Mouse (Mus musculus) liver, embryonic 11.5 days (tissue): Measurements from ENCODE around the gene Cts8. TPM values are rescaled to one million over a fixed set of nuclear protein-coding genes. Genes with fewer than 3 reads are reported as not detected.

Source experiments
- ATAC-seq: fragments of 200-750 bp; cut with Nextera tagmentation; replicated peaks from 2 replicates; pipeline ENCODE4 v1.8.0; 2017; ENCODE audit warnings: moderate number of reproducible peaks, mild to moderate bottlenecking, moderate TSS enrichment, moderate library complexity; ENCODE audit not compliant: low FRiP score
- DNase-seq: peaks from one replicate; pipeline ENCODE4 v3.0.0-alpha.2; 2017; ENCODE audit warnings: low spot score
- H3K27ac ChIP-seq: fragments of 300-500 bp; sonication (generic); 2 replicates; pipeline ENCODE4 v1.5.1; 2014; ENCODE audit warnings: mild to moderate bottlenecking, low read depth, low read length, control low read depth
- H3K27me3 ChIP-seq: fragments of 300-500 bp; sonication (generic); replicated peaks from 2 replicates; pipeline ENCODE4 v1.6.1; 2014; ENCODE audit warnings: low read length, mixed read lengths; ENCODE audit not compliant: control insufficient read depth, insufficient read depth
- H3K36me3 ChIP-seq: fragments of 300-500 bp; sonication (generic); 2 replicates; pipeline ENCODE4 v1.6.1; 2014; ENCODE audit warnings: mild to moderate bottlenecking, low read length, moderate library complexity, mixed read lengths; ENCODE audit not compliant: control insufficient read depth, insufficient read depth
- H3K4me1 ChIP-seq: fragments of 300-500 bp; sonication (generic); replicated peaks from 2 replicates; pipeline ENCODE4 v1.6.1; 2014; ENCODE audit warnings: low read length, mixed read lengths; ENCODE audit not compliant: control insufficient read depth, insufficient read depth
- H3K4me2 ChIP-seq: fragments of 300-500 bp; sonication (generic); 2 replicates; pipeline ENCODE4 v1.6.1; 2014; ENCODE audit warnings: mild to moderate bottlenecking, control low read depth, moderate library complexity
- H3K4me3 ChIP-seq: fragments of 300-500 bp; sonication (generic); 2 replicates; pipeline ENCODE4 v1.5.1; 2014; ENCODE audit warnings: low read depth, low read length, control low read depth
- H3K9ac ChIP-seq: fragments of 300-500 bp; sonication (generic); 2 replicates; pipeline ENCODE4 v1.6.1; 2014; ENCODE audit warnings: low read depth, low read length, control low read depth
- H3K9me3 ChIP-seq: fragments of 300-500 bp; sonication (generic); 2 replicates; pipeline ENCODE4 v1.6.1; 2016; ENCODE audit warnings: low read length, inconsistent platforms, mixed read lengths; ENCODE audit not compliant: control insufficient read depth
- WGBS: fragments of 180-500 bp; shearing (Covaris S2); extraction: QIAGEN DNeasy Blood & Tissue Kit; methylation state at CpG from one replicate; pipeline ENCODE4 v1.1.7; 2014; 5-methylcytosine and 5-hydroxymethylcytosine counted together
- polyA plus RNA-seq: library from polyadenylated mRNA; unstranded; fragments of >200 nt; fragmentation: Nextera tagmentation; extraction: Ambion mirVana; gene quantifications from 2 replicates; pipeline ENCODE4 v1.2.1, GENCODE M21; 2014

The Cts8 gene
- not detected in 2 replicates for polyA plus RNA-seq

DNA sequence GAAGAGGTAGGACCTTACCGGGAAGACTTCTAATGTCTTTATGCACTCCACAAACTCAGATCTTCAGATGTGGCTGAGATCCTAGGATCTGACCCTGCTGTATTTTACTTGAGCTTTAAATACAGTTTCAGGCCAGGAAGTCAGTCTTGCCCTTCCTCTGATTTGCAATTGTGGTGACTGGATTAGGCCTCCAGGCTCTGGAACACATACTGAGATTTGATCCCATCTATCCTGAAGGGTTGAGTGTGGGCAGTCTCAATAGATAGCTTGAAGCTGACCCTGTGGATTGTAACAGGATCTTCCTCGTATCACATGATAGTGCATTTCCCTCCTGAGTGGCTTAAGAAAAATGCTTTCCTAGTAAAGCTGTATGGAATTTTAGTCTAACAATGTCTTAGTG is at the start of gene Cts8:
Cts8 (minus strand) TSS at position 101 of the 400 bp plus-strand sequence.
- H3K36me3 ChIP-seq = no peaks in the 10 kb centered on the region
- H3K9me3 ChIP-seq = no peaks in the 10 kb centered on the region
- no peak within 1 kb of the TSS for H3K9ac ChIP-seq
- H3K4me1 ChIP-seq = no peaks in the 10 kb centered on the region
- WGBS = 82% methylated on average over 2 of the region's 2 CpGs
- H3K27ac ChIP-seq = no peak within 1 kb of the TSS
- DNase-seq (no peak), ATAC-seq (no peak)
- H3K4me2 ChIP-seq = no peak within 1 kb of the TSS
- H3K27me3 ChIP-seq = no peaks in the 10 kb centered on the region
- H3K4me3 ChIP-seq = no peak within 1 kb of the TSS

DNA sequence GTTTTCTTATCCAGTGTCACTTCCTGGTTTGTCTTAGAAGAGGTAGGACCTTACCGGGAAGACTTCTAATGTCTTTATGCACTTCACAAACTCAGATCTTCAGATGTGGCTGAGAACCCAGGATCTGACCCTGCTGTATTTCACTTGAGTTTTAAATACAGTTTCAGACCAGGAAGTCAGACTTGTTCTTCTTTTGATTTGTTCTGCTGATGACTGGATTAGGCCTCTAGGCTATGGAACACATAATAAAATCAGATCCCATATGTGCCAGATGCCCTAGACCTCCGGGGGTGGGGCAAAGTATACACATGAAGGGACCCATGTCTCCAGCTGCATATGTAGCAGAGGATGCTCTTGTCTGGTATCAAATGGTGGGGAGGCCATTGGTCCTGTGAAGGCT is 33.6 kb upstream of the Cts8 start, which contains the start of gene Gm49398:
Gm49398 (minus strand) TSS at position 101 of the 400 bp plus-strand sequence.
- DNase-seq (no peak), ATAC-seq (no peak)
- Histone ChIP-seq H3K27me3 (no peaks in the 10 kb centered on the region), H3K4me2 (no peak within 1 kb of the TSS), H3K4me3 (no peak within 1 kb of the TSS), H3K4me1 (no peaks in the 10 kb centered on the region), H3K9me3 (no peaks in the 10 kb centered on the region), H3K27ac (no peak within 1 kb of the TSS), H3K9ac (no peak within 1 kb of the TSS), H3K36me3 (no peaks in the 10 kb centered on the region)
- 83% methylated on average over 2 of the region's 2 CpGs for WGBS

DNA sequence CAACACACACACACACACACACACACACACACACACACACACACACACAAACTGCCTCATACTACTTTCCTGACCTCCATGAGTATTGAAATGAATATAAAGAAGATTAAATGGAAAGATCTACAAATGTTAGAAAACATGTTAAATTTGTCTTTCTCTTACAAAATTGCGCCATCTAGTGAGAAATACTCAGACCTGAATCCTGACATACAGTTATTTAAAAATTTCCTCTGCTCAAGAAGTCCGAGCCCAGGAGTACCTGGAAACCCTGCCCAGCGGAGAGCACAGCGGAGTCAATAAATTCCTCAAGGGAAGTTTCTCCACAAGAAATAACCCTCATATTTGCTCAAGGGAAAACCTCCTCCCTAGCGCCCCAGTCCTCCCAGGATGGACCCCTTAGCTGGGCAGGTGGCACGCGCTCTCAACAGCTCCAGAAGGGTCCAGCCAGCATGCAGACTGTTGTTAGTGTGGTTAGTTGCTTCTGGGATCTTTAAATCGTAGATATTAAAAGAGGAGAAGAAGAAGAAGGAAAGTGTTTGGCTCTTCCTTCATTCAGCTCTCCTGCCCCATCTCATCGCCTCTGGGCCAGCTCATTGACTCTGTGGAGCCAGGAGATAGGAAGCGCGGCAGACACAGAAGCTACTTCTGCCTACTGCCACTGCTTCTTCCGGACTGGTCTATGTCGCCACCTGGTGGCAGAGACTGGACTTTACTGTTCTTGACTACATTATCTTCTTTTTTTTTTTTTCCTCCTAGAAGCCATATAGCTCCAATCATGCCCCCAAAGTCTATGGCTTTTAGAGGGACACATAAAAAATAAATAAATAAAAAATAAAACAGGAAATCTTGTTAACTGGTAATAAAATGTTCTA is 13.8 kb downstream of the Cts8 start:
- H3K36me3 ChIP-seq = no peaks in the 10 kb centered on the region
- peak; percentile 31 for DNase-seq
- no peak overlapping the region for H3K4me3 ChIP-seq
- no peak overlapping the region for H3K27ac ChIP-seq
- H3K27me3 ChIP-seq = no peaks in the 10 kb centered on the region
- WGBS = 53% methylated on average over 13 of the region's 13 CpGs
- H3K9me3 ChIP-seq = no peaks in the 10 kb centered on the region
- 0 out of 2 replicates have a peak, but pooled peaks have one; percentile 56 for ATAC-seq
- no peak overlapping the region for H3K9ac ChIP-seq
- no peaks in the 10 kb centered on the region for H3K4me1 ChIP-seq
- no peak overlapping the region for H3K4me2 ChIP-seq

DNA sequence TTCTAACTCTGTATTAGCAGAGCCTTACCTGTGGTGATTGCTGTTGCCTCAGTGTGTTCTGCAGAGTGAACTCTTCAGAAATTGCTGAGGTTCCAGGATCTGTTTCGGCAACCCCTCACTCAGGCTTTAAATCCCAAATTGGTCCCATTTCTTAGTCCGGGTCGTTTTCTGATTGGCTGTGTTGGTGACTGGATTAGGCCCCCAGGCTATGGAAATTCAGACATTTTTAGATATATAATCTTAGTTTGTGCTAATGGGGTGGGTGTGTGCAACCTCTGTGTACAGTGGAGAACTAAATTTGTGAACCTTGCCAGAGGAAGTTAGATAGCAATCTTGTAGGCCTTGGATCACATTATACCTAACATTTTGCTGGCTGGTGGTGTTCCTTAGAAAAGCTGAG is 51.8 kb downstream of the Cts8 start, which contains the start of gene Cts6:
Cts6 (minus strand) TSS at position 101 of the 400 bp plus-strand sequence.
- WGBS = 87% methylated on average over 3 of the region's 3 CpGs
- ATAC-seq (no peak), DNase-seq (no peak)
- Histone ChIP-seq H3K4me3 (no peak within 1 kb of the TSS), H3K27me3 (no peaks in the 10 kb centered on the region), H3K9me3 (no peaks in the 10 kb centered on the region), H3K27ac (no peak within 1 kb of the TSS), H3K9ac (no peak within 1 kb of the TSS), H3K36me3 (no peaks in the 10 kb centered on the region), H3K4me1 (no peaks in the 10 kb centered on the region), H3K4me2 (no peak within 1 kb of the TSS)

Other genes with a start within 250 kb of the Cts8 start
- not detected in 2 replicates for gene Ctsj, start 249.4 kb downstream of the Cts8 start, polyA plus RNA-seq
- not detected in 2 replicates for gene Ctsq, start 214.7 kb downstream of the Cts8 start, polyA plus RNA-seq
- not detected in 2 replicates for gene Ctsr, start 91.1 kb downstream of the Cts8 start, polyA plus RNA-seq
- not detected in 2 replicates for gene Cts6, start 51.9 kb downstream of the Cts8 start, polyA plus RNA-seq
- not detected in 2 replicates for gene Gm49398, start 33.5 kb upstream of the Cts8 start, polyA plus RNA-seq
- not detected in 2 replicates for gene Cts7, start 102.8 kb upstream of the Cts8 start, polyA plus RNA-seq